Mouse (Mus musculus): Measurements from ENCODE around the gene Tmcc1. TPM values are rescaled to one million over a fixed set of nuclear protein-coding genes. Genes with fewer than 3 reads are reported as not detected.

Gene Tmcc1
- polyA plus RNA-seq, 1 experiment: 17.6 TPM

- no peak overlapping the region for H3K4me3 ChIP-seq
- no peaks in the 10 kb centered on the region for H3K27me3 ChIP-seq (ENCODE audit: control insufficient read depth, insufficient read depth, insufficient read length)
- peak in 1 of 3 experiments; percentile 11 for TF ChIP-seq MYOD1 (IDR thresholded peaks at IDR 0.05; ENCODE audit: control insufficient read depth in 1 of 3, insufficient read length in 2 of 3, low read depth in 2 of 3)
- TF ChIP-seq CEBPB (IDR thresholded peaks at IDR 0.05; ENCODE audit: insufficient read depth, poor library complexity, severe bottlenecking): no peak
- H3ac ChIP-seq (ENCODE audit: control insufficient read depth, insufficient read length): no peak overlapping the region
- H3K36me3 ChIP-seq (ENCODE audit: control insufficient read depth, insufficient read depth): no peaks in the 10 kb centered on the region
- peaks cover 19% of the 10 kb centered on the region for H3K79me2 ChIP-seq (ENCODE audit: control insufficient read depth, insufficient read depth)
- peak overlapping the region; percentile 65 for H3K4me2 ChIP-seq (ENCODE audit: low read depth)
These were observed 197.0 kb downstream of the Tmcc1 start for GRCm38 (mm10) chr6:115996171-115996851.

- H3K79me2 ChIP-seq (ENCODE audit: control insufficient read depth, insufficient read depth): peaks cover 26% of the 10 kb centered on the region
- peak overlapping the region; percentile 65 for H3K4me2 ChIP-seq (ENCODE audit: low read depth)
- no peak for TF ChIP-seq MYOG (IDR thresholded peaks at IDR 0.05; ENCODE audit: control insufficient read depth in 1 of 3, insufficient read depth in 1 of 3, insufficient read length in 2 of 3, low read depth in 2 of 3)
- no peak for TF ChIP-seq MYOD1 (IDR thresholded peaks at IDR 0.05; ENCODE audit: control insufficient read depth in 1 of 3, insufficient read length in 2 of 3, low read depth in 2 of 3)
- no peak for TF ChIP-seq USF1 (IDR thresholded peaks at IDR 0.05; ENCODE audit: low read depth)
- no peak for TF ChIP-seq MAX (IDR thresholded peaks at IDR 0.05; ENCODE audit: low read depth)
- no peak for TF ChIP-seq TCF3 (IDR thresholded peaks at IDR 0.05; ENCODE audit: insufficient read length, low read depth)
- no peak for TF ChIP-seq CEBPB (IDR thresholded peaks at IDR 0.05; ENCODE audit: insufficient read depth, poor library complexity, severe bottlenecking)
- TF ChIP-seq REST (IDR thresholded peaks at IDR 0.05; ENCODE audit: insufficient read depth, insufficient read length): no peak
- TF ChIP-seq POLR2AphosphoS2 (IDR thresholded peaks at IDR 0.05; ENCODE audit: insufficient read length, low read depth): no peak
- no peak for TF ChIP-seq POLR2A (IDR thresholded peaks at IDR 0.05; ENCODE audit: insufficient read length, low read depth)
- no peak for TF ChIP-seq E2F4 (IDR thresholded peaks at IDR 0.05; ENCODE audit: insufficient read depth)
- no peak for TF ChIP-seq TCF12 (IDR thresholded peaks at IDR 0.05; ENCODE audit: insufficient read depth, poor library complexity, severe bottlenecking)
- no peak overlapping the region for H3ac ChIP-seq (ENCODE audit: control insufficient read depth, insufficient read length)
- H3K4me3 ChIP-seq: peak overlapping the region; percentile 50
- no peaks in the 10 kb centered on the region for H3K36me3 ChIP-seq (ENCODE audit: control insufficient read depth, insufficient read depth)
- no peaks in the 10 kb centered on the region for H3K27me3 ChIP-seq (ENCODE audit: control insufficient read depth, insufficient read depth, insufficient read length)
These were observed 197.8 kb downstream of the Tmcc1 start for GRCm38 (mm10) chr6:115995531-115995941.

- Histone ChIP-seq H3K4me2 (ENCODE audit: low read depth) (peak within 1 kb of the TSS; percentile 90), H3K4me3 (peak within 1 kb of the TSS; percentile 50), H3K36me3 (ENCODE audit: control insufficient read depth, insufficient read depth) (no peaks in the 10 kb centered on the region), H3K79me2 (ENCODE audit: control insufficient read depth, insufficient read depth) (peaks cover 31% of the 10 kb centered on the region), H3ac (ENCODE audit: control insufficient read depth, insufficient read length) (peak within 1 kb of the TSS; percentile 74), H3K27me3 (ENCODE audit: control insufficient read depth, insufficient read depth, insufficient read length) (no peaks in the 10 kb centered on the region)
- TF ChIP-seq POLR2AphosphoS2 (IDR thresholded peaks at IDR 0.05; ENCODE audit: insufficient read length, low read depth) (peak; percentile 81), E2F4 (IDR thresholded peaks at IDR 0.05; ENCODE audit: insufficient read depth) (no peak), USF1 (IDR thresholded peaks at IDR 0.05; ENCODE audit: low read depth) (no peak), POLR2A (IDR thresholded peaks at IDR 0.05; ENCODE audit: insufficient read length, low read depth) (peak; percentile 65)
These were observed 198.3 kb downstream of the Tmcc1 start, which contains the start of gene Plxnd1 for GRCm38 (mm10) chr6:115994877-115995520. Gene Plxnd1, minus strand, starts transcription at chr6:115995005.

- no peak for TF ChIP-seq MAX (IDR thresholded peaks at IDR 0.05; ENCODE audit: low read depth)
- no peak for TF ChIP-seq E2F4 (IDR thresholded peaks at IDR 0.05; ENCODE audit: insufficient read depth)
- TF ChIP-seq SRF (IDR thresholded peaks at IDR 0.05; ENCODE audit: control insufficient read depth, insufficient read length, low read depth): no peak
- no peak for TF ChIP-seq USF1 (IDR thresholded peaks at IDR 0.05; ENCODE audit: low read depth)
- no peak for TF ChIP-seq MYOG (IDR thresholded peaks at IDR 0.05; ENCODE audit: control insufficient read depth in 1 of 3, insufficient read depth in 1 of 3, insufficient read length in 2 of 3, low read depth in 2 of 3)
- H3ac ChIP-seq (ENCODE audit: control insufficient read depth, insufficient read length): peak overlapping the region; percentile 74
- peak overlapping the region; percentile 90 for H3K4me2 ChIP-seq (ENCODE audit: low read depth)
- no peaks in the 10 kb centered on the region for H3K27me3 ChIP-seq (ENCODE audit: control insufficient read depth, insufficient read depth, insufficient read length)
- H3K79me2 ChIP-seq (ENCODE audit: control insufficient read depth, insufficient read depth): peaks cover 34% of the 10 kb centered on the region
- H3K4me3 ChIP-seq: peak overlapping the region; percentile 50
- H3K36me3 ChIP-seq (ENCODE audit: control insufficient read depth, insufficient read depth): no peaks in the 10 kb centered on the region
These were observed 199.0 kb downstream of the Tmcc1 start for GRCm38 (mm10) chr6:115994146-115994876.

GRCm38 (mm10) chr6:115993463-115994145 lies 199.7 kb downstream of the Tmcc1 start:
- Histone ChIP-seq H3K36me3 (ENCODE audit: control insufficient read depth, insufficient read depth) (no peaks in the 10 kb centered on the region), H3K79me2 (ENCODE audit: control insufficient read depth, insufficient read depth) (peaks cover 37% of the 10 kb centered on the region), H3K4me3 (peak overlapping the region; percentile 50), H3K27me3 (ENCODE audit: control insufficient read depth, insufficient read depth, insufficient read length) (no peaks in the 10 kb centered on the region), H3K4me2 (ENCODE audit: low read depth) (peak overlapping the region; percentile 90), H3ac (ENCODE audit: control insufficient read depth, insufficient read length) (peak overlapping the region; percentile 74)
- TF ChIP-seq SRF (IDR thresholded peaks at IDR 0.05; ENCODE audit: control insufficient read depth, insufficient read length, low read depth): no peak
- TF ChIP-seq TCF12 (IDR thresholded peaks at IDR 0.05; ENCODE audit: insufficient read depth, poor library complexity, severe bottlenecking): no peak
- no peak for TF ChIP-seq USF1 (IDR thresholded peaks at IDR 0.05; ENCODE audit: low read depth)
- TF ChIP-seq E2F4 (IDR thresholded peaks at IDR 0.05; ENCODE audit: insufficient read depth): no peak
- TF ChIP-seq MYOD1 (IDR thresholded peaks at IDR 0.05; ENCODE audit: control insufficient read depth in 1 of 3, insufficient read length in 2 of 3, low read depth in 2 of 3): peak in 1 of 3 experiments; percentile 32
- TF ChIP-seq CEBPB (IDR thresholded peaks at IDR 0.05; ENCODE audit: insufficient read depth, poor library complexity, severe bottlenecking): no peak
- no peak for TF ChIP-seq POLR2AphosphoS2 (IDR thresholded peaks at IDR 0.05; ENCODE audit: insufficient read length, low read depth)
- no peak for TF ChIP-seq REST (IDR thresholded peaks at IDR 0.05; ENCODE audit: insufficient read depth, insufficient read length)
